ENCODE assay signal across 8 mouse cellular contexts in the genomic region with DNA sequence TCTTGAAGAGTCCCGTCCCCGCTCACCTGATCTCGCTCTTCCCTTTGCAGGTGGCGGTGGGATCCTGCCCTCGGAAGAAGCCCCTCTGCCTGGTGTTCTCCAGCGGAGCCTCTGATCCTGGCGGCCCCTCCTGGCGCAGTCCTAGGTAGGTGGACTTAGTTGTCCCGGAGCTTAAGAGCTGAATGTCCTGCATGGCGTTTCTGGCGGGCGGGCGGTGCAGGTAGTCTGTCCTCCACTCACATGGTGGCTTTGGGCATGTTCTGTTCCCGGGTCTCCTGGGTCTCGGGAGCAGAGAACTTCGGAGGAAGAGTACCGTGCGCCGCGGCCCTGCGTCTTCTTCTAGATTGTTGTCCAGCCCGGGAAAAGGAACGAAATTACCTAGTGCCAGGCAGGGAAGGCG. TPM values are rescaled to one million over a fixed set of nuclear protein-coding genes. Genes with fewer than 3 reads are reported as not detected.
DNase-seq lines count a peak whose midpoint lies in the region; ATAC-seq and TF ChIP-seq lines count a peak whose summit lies in the region.

No protein-coding gene starts in this region.

- H3K4me3 ChIP-seq in thymus, adult 2 months (ENCODE audit: control insufficient read depth, insufficient read depth, low read length), result peak overlapping the region; percentile 65
- peak overlapping the region; percentile 77 for H3K4me3 ChIP-seq in hindbrain, embryonic 13.5 days
- H3K4me3 ChIP-seq in lung, embryonic 16.5 days (ENCODE audit: low read length), result peak overlapping the region; percentile 96

- TF ChIP-seq CTCF in thymus, adult 2 months (IDR thresholded peaks at IDR 0.05; ENCODE audit: borderline replicate concordance, control insufficient read depth, extremely low read depth, insufficient read depth, low read length, poor library complexity), result 0 out of 2 replicates have a peak, but pooled peaks have one; percentile 2

- H3K36me3 ChIP-seq in thymus, adult 2 months (ENCODE audit: control insufficient read depth, insufficient read depth, low read length), result no peaks in the 10 kb centered on the region
- H3K36me3 ChIP-seq in hindbrain, embryonic 13.5 days, result peaks cover 24% of the 10 kb centered on the region
- H3K36me3 ChIP-seq in lung, embryonic 16.5 days (ENCODE audit: control insufficient read depth, insufficient read depth, low read length), result peaks cover 6% of the 10 kb centered on the region

- peak overlapping the region; percentile 15; the same call in 1 of the 2 replicates for H3K27ac ChIP-seq in thymus, adult 2 months (ENCODE audit: control insufficient read depth, insufficient read depth, low read length)
- peak overlapping the region; percentile 91 for H3K27ac ChIP-seq in hindbrain, embryonic 13.5 days
- H3K27ac ChIP-seq in lung, embryonic 16.5 days (ENCODE audit: low read length), result peak overlapping the region; percentile 72

- no peaks in the 10 kb centered on the region for H3K27me3 ChIP-seq in thymus, adult 2 months (ENCODE audit: control insufficient read depth, insufficient read depth, low read length)
- H3K27me3 ChIP-seq in hindbrain, embryonic 13.5 days, result no peaks in the 10 kb centered on the region
- H3K27me3 ChIP-seq in lung, embryonic 16.5 days (ENCODE audit: control insufficient read depth, insufficient read depth, low read depth, low read length), result no peaks in the 10 kb centered on the region

- peak overlapping the region; percentile 91 for H3K4me2 ChIP-seq in hindbrain, embryonic 13.5 days
- peak overlapping the region; percentile 87 for H3K4me2 ChIP-seq in lung, embryonic 16.5 days (ENCODE audit: low read depth, low read length)

- ATAC-seq in frontal cortex, adult (ENCODE audit: low TSS enrichment), result no peak; the same call in 1 of the 2 replicates
- ATAC-seq in hindbrain, embryonic 13.5 days (ENCODE audit: low FRiP score), result no peak
- ATAC-seq in lung, embryonic 16.5 days (ENCODE audit: low read depth), result peak; percentile 57

- DNase-seq in frontal cortex, postnatal 36 days (ENCODE audit: low spot score in 2 of 2), result peak; percentile 8 to 24
- DNase-seq in thymus, adult 2 months, result no peak
- no peak for DNase-seq in thymus, postnatal 36 days
- no peak for DNase-seq in yolk sac, embryonic 10.5 days (ENCODE audit: low spot score)
- no peak for DNase-seq in layer of hippocampus, postnatal 10 days (ENCODE audit: low spot score in 2 of 2)

- WGBS in thymus, adult 2 months, result under 1% methylated on average over 24 of the region's 24 CpGs
- whole genome bisulfite sequencing in hindbrain, embryonic 13.5 days, result under 1% methylated on average over 24 of the region's 24 CpGs
- WGBS in lung, embryonic 16.5 days, result 1% methylated on average over 24 of the region's 24 CpGs

- no peaks in the 10 kb centered on the region for H3K9me3 ChIP-seq in hindbrain, embryonic 13.5 days
- H3K9me3 ChIP-seq in lung, embryonic 16.5 days (ENCODE audit: control insufficient read depth, low read length), result no peaks in the 10 kb centered on the region

- no peak for TF ChIP-seq POLR2A in thymus, adult 2 months (IDR thresholded peaks at IDR 0.05; ENCODE audit: control insufficient read depth, extremely low read depth, insufficient read depth, low read length, poor library complexity)

- peak overlapping the region; percentile 87 for H3K9ac ChIP-seq in hindbrain, embryonic 13.5 days
- H3K9ac ChIP-seq in lung, embryonic 16.5 days (ENCODE audit: low read length), result peak overlapping the region; percentile 91

- H3K4me1 ChIP-seq in thymus, adult 2 months (replicated peaks; ENCODE audit: control insufficient read depth, insufficient read depth, low read length), result peaks cover 48% of the 10 kb centered on the region
- H3K4me1 ChIP-seq in hindbrain, embryonic 13.5 days (replicated peaks), result peaks cover 30% of the 10 kb centered on the region
- H3K4me1 ChIP-seq in lung, embryonic 16.5 days (replicated peaks; ENCODE audit: control insufficient read depth, insufficient read depth, low read length), result peaks cover 14% of the 10 kb centered on the region

RNA-seq across cellular contexts. Expression of gene Rtl10, which starts 0.3 kb away (rescaled TPM):
- polyA plus RNA-seq in thymus, adult 2 months (2012; rRNA removed), result 47.0 and 63.6 TPM in 2 replicates
- polyA plus RNA-seq in hindbrain, embryonic 13.5 days (2015; fragmentation: Nextera tagmentation; extraction: Ambion mirVana), result 4.8 and 4.9 TPM in 2 replicates
- 4.0 and 4.5 TPM in 2 replicates for polyA plus RNA-seq in lung, embryonic 16.5 days (2015; fragmentation: Nextera tagmentation; extraction: Ambion mirVana)
- 10 to 100 TPM in 1 of 2 experiments, 1 to 10 TPM in 1; 9.1 to 10.0 TPM for total RNA-seq in layer of hippocampus, postnatal 10 days (2021)

RNA-seq across cellular contexts. Expression of gene Gnb1l, which starts 0.5 kb away (rescaled TPM):
- polyA plus RNA-seq in thymus, adult 2 months (2012; rRNA removed), result 38.7 and 48.9 TPM in 2 replicates
- 13.7 and 15.8 TPM in 2 replicates for polyA plus RNA-seq in hindbrain, embryonic 13.5 days (2015; fragmentation: Nextera tagmentation; extraction: Ambion mirVana)
- 14.1 and 14.3 TPM in 2 replicates for polyA plus RNA-seq in lung, embryonic 16.5 days (2015; fragmentation: Nextera tagmentation; extraction: Ambion mirVana)
- 1 to 10 TPM; 6.9 to 7.4 TPM for total RNA-seq in layer of hippocampus, postnatal 10 days (2021)

Comparison
In these comparisons a context has a peak if more than half of its experiments do, and no peak if none do; other contexts are left out.
1. DNase-seq: peak in frontal cortex, postnatal 36 days (2 of 2); none in thymus, adult 2 months (single experiment), thymus, postnatal 36 days (0 of 2), yolk sac, embryonic 10.5 days (single experiment) and layer of hippocampus, postnatal 10 days (0 of 2).
2. H3K27ac ChIP-seq: peak in every context shown above with its lines; median percentile 91 in hindbrain, embryonic 13.5 days; 72 in lung, embryonic 16.5 days; 15 in thymus, adult 2 months.
3. Peak in every context shown above with its lines, with median percentiles within 50 percentile points of each other: H3K4me3 ChIP-seq.